Mouse (Mus musculus): ENCODE measurements around the gene Wdr73. TPM values are rescaled to one million over a fixed set of nuclear protein-coding genes. Genes with fewer than 3 reads are reported as not detected.

Gene Wdr73
- total RNA-seq, 2 experiments from 2014 or later: 6.3 to 7.6 TPM

DNA sequence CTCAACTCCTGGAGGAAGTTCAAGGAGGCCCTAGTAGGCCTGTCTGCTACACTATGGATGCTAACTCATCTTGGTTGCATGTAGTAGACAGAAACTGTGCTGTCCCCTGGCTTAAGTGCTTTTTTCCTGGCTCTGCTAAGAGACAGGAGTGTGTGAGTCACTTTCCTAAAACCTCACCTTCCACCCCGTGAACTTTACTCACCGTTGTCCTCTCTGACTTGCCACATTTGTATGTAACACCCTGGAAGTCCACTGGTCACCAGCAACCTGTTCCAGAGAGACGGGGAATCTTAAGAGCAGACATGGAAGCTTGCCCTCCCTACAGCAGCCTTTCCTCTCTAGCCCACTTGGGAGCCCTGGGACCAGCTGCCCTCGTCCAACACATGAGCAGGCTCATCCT lies 3.3 kb downstream of the Wdr73 start:
- intact Hi-C loops (cut with DNase I): no loop called here
- DNase-seq: no peak

DNA sequence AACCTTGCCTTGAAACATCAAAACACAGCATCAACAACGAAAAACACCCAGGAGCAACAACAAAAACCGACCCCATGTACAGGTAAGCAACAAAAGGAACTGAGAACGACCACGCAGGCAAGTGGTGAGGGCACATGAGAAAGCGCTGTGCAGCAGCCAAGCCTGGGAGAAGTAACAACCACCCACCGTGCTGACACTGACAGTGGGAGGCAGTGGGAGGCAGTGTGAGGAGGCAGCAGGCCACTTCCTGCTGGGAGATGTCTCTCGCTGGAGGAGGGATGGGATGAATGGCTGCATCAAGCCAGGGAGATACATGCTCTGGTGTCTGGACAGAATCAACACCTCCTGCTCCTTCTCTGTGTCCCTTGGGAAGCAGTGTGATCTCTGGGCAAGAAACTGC lies 3.9 kb downstream of the Wdr73 start:
- intact Hi-C loops (cut with DNase I): no loop called here
- DNase-seq: no peak

DNA sequence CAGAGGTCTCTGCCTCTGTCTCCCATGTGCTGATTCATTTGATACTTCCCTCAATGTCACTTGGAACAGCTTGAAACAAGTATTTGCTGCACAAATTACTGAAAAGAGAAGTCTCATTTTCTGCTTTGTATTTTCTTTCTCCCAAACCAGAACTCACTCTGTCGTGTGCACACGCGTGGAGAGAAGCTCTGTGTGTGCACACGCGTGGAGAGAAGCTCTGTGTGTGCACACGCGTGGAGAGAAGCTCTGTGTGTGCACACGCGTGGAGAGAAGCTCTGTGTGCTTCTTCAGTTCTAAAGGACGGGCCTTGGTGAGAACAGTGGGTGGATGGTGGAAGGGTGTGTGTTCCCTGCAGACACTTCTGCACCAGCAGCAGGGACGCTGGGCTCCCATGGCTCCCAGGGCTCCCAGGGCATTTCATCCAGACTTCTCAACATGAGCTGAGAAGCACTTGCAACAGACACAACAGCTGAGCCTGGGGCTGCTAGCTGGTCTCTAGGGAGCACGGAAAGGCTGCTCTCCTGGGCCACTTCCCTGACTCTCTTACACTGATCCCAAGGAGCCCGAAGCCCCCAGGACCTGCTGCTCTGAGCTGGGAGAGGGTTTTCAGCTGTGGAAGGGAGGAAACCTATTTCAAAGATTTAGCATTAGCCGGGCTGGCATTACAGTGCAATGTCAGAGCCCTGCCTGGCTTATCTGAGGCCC lies 6.1 kb downstream of the Wdr73 start:
- no peak for DNase-seq
- intact Hi-C loops (cut with DNase I): no loop called here

DNA sequence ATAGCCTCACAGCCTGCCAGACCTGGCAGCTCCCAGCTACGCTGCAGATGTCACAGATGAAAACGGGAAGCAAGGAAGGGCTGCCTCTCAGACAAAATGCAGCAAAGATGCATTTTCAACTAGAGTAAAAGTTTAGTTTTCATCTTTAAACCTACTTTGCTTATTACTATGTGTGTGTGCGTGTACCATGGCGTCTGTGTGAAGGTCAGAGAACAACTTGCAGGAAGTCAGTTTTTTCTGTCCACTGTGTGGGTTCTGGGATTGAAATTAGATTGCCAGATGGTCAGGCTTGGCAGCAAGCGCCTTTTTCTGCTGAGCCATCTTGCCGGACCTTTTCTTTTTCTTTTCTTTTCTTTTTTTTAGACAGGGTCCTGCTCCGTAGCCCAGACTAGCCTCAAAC lies 6.9 kb downstream of the Wdr73 start:
- DNase-seq: no peak
- intact Hi-C loops (cut with DNase I): no loop called here

DNA sequence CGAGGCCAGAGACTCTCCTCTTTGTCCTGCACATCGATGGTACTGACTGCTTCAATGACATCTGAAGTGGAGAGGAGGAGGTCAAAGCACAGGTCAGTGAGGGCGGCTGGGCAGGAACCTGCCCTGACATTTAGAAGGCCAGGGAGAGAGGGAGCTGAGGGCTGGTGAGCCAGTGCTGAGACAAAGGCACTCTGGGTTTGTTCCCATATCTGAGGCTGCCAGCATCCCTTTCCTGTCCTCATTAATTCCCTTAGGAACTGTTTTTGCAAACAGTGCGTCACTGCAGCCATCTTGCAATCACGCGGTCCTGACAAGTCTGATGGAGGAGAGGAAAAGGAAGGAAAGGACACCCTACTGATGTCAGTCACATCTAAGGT lies 7.3 kb downstream of the Wdr73 start:
- no peak for DNase-seq
- intact Hi-C loops (cut with DNase I): no loop called here

DNA sequence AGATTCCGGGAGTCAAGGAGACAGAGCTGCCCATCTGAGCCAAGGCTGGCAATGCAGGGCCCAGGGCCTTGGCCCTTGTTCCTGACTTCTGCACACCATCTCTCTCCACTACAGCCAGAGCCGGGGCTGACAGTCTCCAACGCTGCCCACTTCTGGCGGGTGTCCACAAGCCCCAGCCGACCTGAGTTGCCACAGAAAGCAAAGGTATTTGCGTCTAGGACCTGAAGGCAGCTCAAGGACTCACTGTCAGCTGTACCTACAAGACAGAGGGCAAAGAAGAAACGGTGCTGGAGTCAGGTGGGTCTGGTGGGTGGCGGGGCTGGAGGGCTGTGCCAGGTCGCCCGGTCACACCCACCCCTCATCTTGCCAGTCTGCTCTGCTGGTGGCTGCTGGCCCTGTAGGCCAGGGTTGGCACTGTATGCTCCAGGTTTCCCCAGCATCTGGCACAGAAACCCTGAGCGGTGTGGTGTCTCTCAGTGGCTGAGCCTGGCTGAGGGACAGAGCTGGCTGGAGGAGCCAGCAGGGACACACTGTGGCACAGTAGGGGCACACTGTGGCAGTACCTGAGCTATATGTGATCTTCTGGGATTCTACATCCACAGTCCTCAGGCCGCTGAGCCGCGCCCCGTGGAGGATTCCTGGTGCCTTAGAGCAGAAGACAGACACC lies 7.8 kb downstream of the Wdr73 start:
- intact Hi-C loops (cut with DNase I): no loop called here
- DNase-seq: no peak

DNA sequence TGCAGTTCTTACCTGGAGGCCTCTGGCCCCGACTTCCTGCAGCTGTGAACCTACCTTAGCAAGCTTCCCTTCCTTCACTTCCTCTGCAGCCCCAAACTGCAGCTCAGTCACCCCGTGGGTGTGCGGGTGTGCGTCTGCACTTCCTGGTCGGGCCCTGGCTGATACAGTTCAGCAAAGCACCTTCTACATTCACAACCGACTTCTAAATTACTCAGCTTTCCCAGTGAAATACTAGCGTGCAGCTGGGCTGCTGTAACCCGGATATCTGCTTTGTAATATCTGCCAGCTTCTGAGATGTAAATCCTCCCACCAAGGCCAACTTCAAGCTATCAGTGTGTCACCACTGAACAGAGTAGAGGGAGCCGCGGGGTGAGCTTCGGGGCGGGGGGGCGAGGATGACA lies 11.2 kb downstream of the Wdr73 start:
- intact Hi-C loops (cut with DNase I): no loop called here
- no peak for DNase-seq

DNA sequence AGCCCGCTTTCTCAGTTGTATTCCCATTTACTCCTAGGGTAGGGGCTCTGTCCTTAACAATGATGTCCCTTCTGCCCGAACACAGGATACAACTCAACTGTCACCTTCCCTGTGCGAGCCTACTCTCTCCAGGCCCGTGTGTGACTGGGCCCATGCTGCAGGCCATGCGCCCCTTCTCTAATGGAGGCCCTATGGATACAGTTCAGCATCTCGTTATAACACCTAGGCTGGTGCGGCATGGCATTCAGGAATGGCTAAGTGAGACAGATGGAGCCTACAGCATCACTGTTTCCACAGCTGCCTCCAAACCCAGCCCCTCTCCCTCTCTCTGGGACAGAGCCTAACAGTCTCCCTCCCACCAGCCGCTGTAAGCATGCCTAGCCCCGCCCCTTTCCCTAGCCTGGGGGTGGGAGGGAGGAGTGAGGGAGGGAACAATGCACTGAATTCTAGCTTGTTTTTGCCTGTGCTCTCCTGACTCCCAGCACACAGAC lies 12.0 kb downstream of the Wdr73 start:
- intact Hi-C loops (cut with DNase I): no loop called here
- DNase-seq: peak; percentile 70 to 75

DNA sequence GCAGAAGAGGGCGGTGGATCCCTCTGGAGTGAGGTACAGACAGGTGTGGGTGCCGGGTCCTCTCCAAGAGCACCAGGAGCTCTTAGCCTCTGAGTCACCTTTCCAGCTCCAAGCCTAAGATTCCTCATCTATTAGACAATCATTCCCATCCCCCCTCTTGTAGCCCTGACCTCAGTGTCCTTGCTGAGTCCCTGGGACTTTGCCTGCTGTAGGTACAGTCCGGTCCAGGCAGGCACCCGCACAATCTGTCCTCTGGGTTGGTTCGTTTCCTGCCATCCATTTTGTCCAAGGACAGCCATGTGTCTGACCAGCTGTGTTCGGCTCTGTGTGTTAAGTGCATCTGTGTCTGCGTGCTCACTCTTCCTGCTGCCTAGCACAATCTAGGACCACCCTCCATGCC lies 12.5 kb downstream of the Wdr73 start:
- intact Hi-C loops (cut with DNase I): no loop called here
- no peak for DNase-seq

DNA sequence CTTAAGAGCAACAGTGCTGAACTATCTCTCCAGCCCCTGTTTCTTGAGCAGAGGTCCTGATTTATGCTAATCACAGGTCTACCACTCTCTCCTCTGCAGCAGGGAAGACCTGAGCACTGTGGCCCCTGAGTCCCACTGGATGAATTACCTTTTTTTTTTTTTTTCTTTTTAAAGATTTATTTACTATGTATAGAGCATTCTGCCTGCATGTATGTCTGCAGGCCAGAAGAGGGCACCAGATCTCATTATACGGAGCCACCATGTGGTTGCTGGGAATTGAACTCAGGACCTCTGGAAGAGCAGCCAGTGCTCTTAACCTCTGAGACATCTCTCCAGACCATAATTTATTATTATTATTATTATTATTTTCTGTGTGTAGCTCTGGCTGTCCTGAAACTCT lies 15.4 kb downstream of the Wdr73 start:
- intact Hi-C loops (cut with DNase I): loop anchor here (2.0 kb wide), 1 partner anchor 269 kb away; no protein-coding TSS in a partner anchor
- DNase-seq: no peak

DNA sequence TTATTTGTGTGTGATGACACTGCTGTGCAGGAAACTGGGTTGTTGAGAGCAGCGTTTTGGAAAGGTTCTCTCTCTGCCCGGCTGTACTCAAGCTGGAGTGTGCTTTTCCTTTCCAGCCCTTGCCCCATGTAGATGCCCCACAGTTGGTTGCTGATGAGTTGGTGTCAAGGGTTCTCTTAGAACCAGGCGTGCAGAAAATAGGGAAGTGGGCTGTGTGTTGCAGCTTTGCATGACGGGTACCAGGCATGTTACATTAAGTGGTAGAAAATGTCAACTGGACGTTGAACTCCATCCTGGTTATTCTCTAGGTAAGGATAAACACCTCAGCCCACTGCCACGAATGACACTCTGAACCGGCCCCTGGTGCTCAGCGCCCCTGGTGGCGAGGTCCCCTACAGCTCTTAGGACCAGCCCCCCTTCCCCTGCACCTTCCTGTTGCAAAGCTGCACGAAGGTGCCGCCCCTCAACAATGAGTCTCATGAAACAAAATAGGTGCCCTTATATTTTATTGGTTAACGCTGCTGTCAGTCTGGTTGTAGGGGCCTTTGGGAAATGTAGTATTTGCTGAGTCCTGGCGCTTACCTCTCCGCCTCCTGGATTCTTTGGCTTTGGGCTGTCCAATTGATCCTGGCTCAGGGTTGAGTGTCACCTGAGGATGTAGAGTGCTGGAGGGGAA lies 18.1 kb downstream of the Wdr73 start:
- intact Hi-C loops (cut with DNase I): no loop called here
- DNase-seq: peak in 1 of 2 experiments; percentile 48

DNA sequence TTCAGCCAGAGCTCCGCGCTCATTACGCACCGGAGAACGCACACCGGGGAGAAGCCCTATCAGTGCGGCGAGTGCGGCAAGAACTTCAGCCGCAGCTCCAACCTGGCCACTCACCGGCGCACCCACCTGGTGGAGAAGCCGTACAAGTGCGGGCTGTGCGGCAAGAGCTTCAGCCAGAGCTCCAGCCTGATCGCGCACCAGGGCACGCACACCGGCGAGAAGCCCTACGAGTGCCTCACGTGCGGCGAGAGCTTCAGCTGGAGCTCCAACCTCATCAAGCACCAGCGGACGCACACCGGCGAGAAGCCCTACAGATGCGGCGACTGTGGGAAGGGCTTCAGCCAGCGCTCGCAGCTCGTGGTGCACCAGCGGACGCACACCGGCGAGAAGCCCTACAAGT lies 25.3 kb downstream of the Wdr73 start:
- intact Hi-C loops (cut with DNase I): no loop called here
- DNase-seq: no peak

DNA sequence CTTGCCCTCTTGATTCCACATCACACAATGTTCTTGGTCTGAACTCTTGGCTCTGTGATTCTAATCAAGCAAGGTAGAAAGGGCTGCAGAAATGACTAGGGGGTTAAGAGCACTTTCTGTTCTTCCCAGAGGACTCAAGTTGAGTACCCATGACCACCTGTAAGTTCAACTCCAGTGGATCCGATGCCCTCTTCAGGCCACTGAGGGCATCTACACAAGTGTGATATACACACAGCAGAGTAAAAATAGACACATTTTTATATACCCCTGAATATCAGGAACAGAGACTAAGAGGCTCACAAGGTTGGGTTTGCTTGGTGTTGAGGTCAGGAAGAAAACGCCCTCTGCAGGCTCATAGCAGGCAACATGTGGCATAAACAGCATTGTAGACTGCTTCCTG lies 27.4 kb downstream of the Wdr73 start:
- intact Hi-C loops (cut with DNase I): no loop called here
- DNase-seq: no peak

DNA sequence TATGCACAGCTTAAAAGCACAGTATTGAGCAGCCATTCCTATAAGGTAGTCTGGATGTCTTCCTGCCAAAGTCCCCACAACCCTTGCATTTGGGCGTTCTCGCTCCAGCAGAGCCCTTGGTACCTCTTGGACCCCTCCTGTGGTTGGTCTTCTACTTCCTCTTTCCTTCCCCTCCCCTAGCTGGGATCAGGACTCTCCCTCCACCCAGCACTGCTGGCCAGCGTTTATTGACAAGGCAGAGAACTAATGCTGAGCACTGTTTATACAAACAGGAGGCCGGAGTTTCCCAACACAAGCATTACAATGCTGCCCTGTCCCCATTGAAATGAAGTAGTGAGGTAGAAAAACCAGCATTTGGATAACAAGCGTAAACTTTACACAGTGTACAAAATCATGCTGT lies 28.0 kb downstream of the Wdr73 start:
- intact Hi-C loops (cut with DNase I): no loop called here
- DNase-seq: no peak

DNA sequence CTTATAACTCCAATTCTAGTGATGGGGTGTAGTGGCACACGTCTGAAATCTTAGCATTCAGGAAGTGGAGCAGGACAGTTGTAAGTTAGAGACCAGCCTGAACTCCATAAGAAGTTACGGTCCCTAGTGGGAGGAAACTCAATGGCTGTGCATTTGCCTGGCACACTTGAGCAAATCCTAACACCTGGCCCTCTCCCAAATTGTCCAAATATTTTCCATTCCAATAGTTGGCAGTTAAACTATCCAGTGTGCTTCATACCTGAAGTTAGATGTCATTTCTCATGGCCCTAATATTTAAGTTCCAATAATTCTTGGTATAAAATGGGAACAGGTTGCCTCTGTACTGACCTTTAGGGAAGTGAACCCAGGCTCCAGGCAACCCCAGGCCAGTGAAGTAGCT lies 32.4 kb downstream of the Wdr73 start:
- intact Hi-C loops (cut with DNase I): no loop called here
- DNase-seq: no peak

DNA sequence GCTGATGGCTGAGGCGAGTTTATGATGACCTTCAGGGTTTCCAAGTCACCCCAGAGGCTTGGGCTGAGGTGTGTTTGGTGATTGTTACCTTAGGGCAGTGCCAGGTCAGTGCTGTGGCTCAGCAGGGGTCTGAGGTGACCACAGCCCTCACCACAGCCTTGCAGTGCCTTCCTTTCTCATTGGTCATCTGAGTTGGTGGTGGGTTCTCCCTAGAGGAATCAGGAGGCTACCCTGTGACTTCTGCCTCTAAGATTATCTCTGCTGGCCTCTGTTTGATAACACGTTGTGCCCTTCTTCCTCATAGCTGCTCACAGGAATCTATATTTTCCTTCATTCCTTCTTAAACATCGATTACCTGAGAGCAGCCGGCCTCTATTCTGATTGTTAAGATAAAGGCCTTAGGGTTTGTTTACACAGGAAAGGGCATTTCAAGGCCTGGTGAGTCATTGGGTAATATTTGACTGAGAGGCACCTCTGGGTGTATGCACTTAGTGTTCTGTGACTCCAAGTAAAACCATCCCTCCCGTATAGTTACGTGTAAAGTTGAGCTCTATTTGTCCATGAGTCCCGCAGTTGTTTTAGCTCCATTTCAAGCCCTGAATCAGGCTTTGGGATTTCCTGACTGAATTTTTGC lies 34.4 kb downstream of the Wdr73 start:
- intact Hi-C loops (cut with DNase I): no loop called here
- DNase-seq: no peak

DNA sequence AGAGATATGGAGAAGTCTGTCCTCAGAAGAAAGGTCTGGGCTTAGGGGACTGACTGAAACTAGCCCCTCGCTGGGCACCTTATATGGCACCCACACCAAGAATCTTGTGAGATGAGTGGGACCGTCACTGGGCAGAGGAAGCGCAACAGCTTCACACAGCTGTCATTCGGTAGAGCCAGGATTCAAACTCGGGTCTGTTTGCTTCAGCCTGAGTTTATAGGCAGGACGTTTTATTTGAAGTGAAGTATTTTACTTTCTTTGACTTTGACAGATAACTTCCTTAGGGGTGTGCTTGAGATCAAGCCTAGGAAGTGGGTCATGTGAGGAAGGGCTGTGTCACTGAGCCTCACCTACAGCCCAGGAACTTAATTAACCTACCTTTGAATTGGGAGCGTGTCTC lies 35.5 kb downstream of the Wdr73 start:
- no peak for DNase-seq
- intact Hi-C loops (cut with DNase I): no loop called here

DNA sequence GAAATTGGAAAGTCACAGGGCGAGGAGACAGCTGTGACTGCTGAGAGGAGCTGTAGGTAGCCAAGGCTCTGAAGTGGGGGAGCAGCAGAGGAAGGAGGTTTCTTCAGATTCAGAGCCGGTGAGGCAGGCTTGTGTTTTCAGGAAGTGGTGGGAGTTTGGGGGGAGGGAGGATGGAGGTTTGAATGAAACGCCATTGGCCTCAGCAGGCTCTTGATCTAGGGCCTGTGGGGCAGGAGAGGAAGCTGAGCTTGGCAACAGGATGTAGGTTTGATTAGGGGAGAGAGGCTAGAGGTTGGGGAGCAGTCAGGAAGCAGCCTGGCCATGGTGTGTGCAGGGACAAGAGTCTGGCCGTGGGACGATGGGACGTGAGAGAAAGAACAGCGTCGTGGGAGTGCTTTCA lies 36.2 kb downstream of the Wdr73 start:
- intact Hi-C loops (cut with DNase I): loop anchor here (5.0 kb wide), 1 partner anchor 127 kb away; the partner anchor contains the start of gene Zfp592

DNA sequence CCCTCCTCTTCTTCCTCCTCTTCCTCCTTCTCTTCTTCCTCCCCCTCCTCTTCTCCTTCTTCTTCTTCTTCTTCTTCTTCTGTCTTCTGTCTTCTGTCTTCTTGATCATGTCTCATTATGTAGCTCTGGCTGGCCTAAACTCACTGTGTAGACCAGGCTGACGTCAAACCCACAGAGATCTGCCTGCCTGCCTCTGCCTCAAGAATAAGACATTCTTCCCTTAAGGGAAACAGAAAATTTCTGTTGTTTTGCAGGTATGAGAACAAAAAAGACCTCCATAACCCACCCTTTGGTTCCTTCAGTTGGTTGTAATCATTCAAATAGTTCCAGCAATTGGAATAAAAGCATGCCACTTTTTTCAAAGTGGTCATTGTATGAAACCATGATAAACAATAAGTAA lies 36.9 kb downstream of the Wdr73 start:
- intact Hi-C loops (cut with DNase I): loop anchor here (5.0 kb wide), 1 partner anchor 128 kb away; the partner anchor contains the start of gene Zfp592
- DNase-seq: no peak

More for the DNA sequence above, 36.2 kb downstream of the Wdr73 start:
- DNase-seq: no peak

DNA sequence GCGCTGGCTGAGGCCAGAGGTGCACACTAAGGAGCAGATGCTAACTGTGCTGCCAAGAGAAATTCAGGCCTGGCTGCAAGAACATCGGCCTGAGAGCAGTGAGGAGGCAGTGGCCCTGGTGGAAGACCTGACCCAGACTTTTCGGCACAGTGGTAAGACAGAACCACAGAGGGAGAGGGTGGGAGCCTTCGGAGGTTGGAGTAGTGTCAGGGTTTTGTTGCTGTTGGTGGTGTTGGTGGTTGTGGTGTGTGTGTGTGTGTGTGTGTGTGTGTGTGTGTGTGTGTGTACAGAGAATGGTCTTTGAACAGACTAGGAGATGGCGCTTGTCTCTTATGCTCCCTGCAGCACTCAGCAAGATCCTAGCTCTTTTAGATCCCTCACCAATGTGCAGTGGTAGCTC lies 37.5 kb downstream of the Wdr73 start:
- intact Hi-C loops (cut with DNase I): loop anchor here (5.0 kb wide), 1 partner anchor 129 kb away; the partner anchor contains the start of gene Zfp592
- no peak for DNase-seq

DNA sequence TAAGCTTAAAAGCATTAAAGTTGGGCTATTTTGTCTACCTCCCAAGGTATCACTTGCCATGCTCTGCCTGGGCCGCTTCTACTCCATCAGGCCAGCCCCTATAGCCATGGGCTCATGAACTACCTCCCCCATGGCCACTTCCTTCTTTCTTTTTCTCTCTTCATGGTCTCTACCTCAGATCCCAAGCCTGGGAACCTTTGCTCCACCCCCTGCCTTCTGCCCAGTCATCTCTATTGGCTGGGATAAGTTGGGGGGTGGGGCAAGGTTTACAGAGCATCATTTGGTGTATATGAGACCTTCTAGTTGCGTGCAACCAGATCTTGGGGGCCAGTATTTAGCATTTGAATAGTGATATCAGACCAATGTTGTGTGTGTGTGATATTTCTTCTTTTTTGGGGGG lies 38.6 kb downstream of the Wdr73 start:
- intact Hi-C loops (cut with DNase I): loop anchor here (5.0 kb wide), 1 partner anchor 130 kb away; the partner anchor contains the start of gene Zfp592
- no peak for DNase-seq

Measured in heart, postnatal 14 days (tissue).